Mouse (Mus musculus): ENCODE results near the gene Hsf2bp. TPM values are rescaled to one million over a fixed set of nuclear protein-coding genes. Genes with fewer than 3 reads are reported as not detected.

Hsf2bp gene
- total and polyA plus RNA-seq, 3 experiments: 0.34 to 1.0 (median 0.75) TPM

GRCm38 (mm10) chr17:31943881-31944539 lies 92.1 kb downstream of the Hsf2bp start:
- in situ Hi-C loops (cut with MboI; ENCODE audit: low pct_ligation_motif_present, low pct_unique_long_range_greater_than_20kb, low sequenced_read_pairs): no loop called here
- Histone ChIP-seq H3K36me3 (replicated peaks in 1 of 2; ENCODE audit: control insufficient read depth in 1 of 2, insufficient read depth in 1 of 2, low read length in 1 of 2) (no peaks in the 10 kb centered on the region), H3K27ac (ENCODE audit: insufficient read depth, low read depth) (no peak overlapping the region), H3K4me1 (ENCODE audit: control insufficient read depth in 1 of 2, insufficient read depth in 2 of 2) (peaks cover 8 to 23% of the 10 kb centered on the region in 2 experiments), H3K4me3 (replicated peaks in 1 of 3; ENCODE audit: low read depth in 2 of 3, low read length in 2 of 3, poor library complexity in 1 of 3) (no peak overlapping the region), H3K4me2 (ENCODE audit: insufficient read depth, low read depth, poor library complexity, severe bottlenecking) (no peak overlapping the region), H3K27me3 (replicated peaks) (no peaks in the 10 kb centered on the region), H3K9ac (ENCODE audit: insufficient read depth, low read depth) (no peak overlapping the region), H3K9me3 (replicated peaks; ENCODE audit: low read length) (no peaks in the 10 kb centered on the region), H3K79me2 (replicated peaks; ENCODE audit: control insufficient read depth, extremely low read depth, insufficient read depth, poor library complexity, severe bottlenecking) (no peaks in the 10 kb centered on the region)
- no peak for DNase-seq (ENCODE audit: extremely low read depth)
- dilution Hi-C loops (cut with MboI; ENCODE audit: extremely low pct_ligation_motif_present, extremely low pct_unique_long_range_greater_than_20kb, low sequenced_read_pairs): no loop called here
- no peak for TF ChIP-seq BHLHE40 (IDR thresholded peaks at IDR 0.05; ENCODE audit: low read depth, low read length)
- no peak for TF ChIP-seq ZKSCAN1 (IDR thresholded peaks at IDR 0.05; ENCODE audit: borderline replicate concordance, low read depth, low read length)
- TF ChIP-seq PAX5 (IDR thresholded peaks at IDR 0.05; ENCODE audit: low read length): no peak

DNA sequence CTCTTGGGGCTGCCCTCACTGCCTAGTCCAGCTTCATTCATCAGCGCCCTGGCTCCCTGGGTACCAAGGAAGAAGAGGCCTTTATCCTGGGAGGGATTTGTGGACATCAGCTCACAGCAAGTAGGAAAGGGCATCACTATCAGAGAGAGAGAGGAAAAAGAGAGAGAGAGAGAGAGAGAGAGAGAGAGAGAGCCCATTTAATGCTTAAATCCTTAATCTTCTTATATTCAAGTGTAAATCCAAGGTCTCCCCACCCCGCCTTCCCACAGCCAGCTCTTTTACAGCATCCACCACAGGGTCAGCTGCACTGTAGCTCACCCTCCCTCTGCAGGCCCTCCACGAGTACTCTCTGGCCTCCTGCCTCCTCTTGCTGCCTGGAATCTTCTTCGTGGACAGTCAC lies 94.5 kb downstream of the Hsf2bp start:
- H3K27me3 ChIP-seq (replicated peaks): no peaks in the 10 kb centered on the region
- in situ Hi-C loops (cut with MboI; ENCODE audit: low pct_ligation_motif_present, low pct_unique_long_range_greater_than_20kb, low sequenced_read_pairs): no loop called here

GRCm38 (mm10) chr17:31940607-31941006 lies 95.5 kb downstream of the Hsf2bp start:
- Histone ChIP-seq H3K9me3 (replicated peaks; ENCODE audit: low read length) (no peaks in the 10 kb centered on the region), H3K4me2 (ENCODE audit: insufficient read depth, low read depth, poor library complexity, severe bottlenecking) (no peak overlapping the region), H3K36me3 (replicated peaks in 1 of 2; ENCODE audit: control insufficient read depth in 1 of 2, insufficient read depth in 1 of 2, low read length in 1 of 2) (no peaks in the 10 kb centered on the region), H3K27ac (ENCODE audit: insufficient read depth, low read depth) (no peak overlapping the region), H3K27me3 (replicated peaks) (no peaks in the 10 kb centered on the region), H3K4me3 (replicated peaks in 1 of 3; ENCODE audit: low read depth in 2 of 3, low read length in 2 of 3, poor library complexity in 1 of 3) (no peak overlapping the region), H3K4me1 (ENCODE audit: control insufficient read depth in 1 of 2, insufficient read depth in 2 of 2) (peaks cover 28 to 53% of the 10 kb centered on the region in 2 experiments), H3K9ac (ENCODE audit: insufficient read depth, low read depth) (no peak overlapping the region), H3K79me2 (replicated peaks; ENCODE audit: control insufficient read depth, extremely low read depth, insufficient read depth, poor library complexity, severe bottlenecking) (no peaks in the 10 kb centered on the region)
- no peak for TF ChIP-seq MEF2A (IDR thresholded peaks at IDR 0.05; ENCODE audit: borderline replicate concordance, low read depth, low read length)
- TF ChIP-seq MAX (IDR thresholded peaks at IDR 0.05; ENCODE audit: low read length): no peak
- TF ChIP-seq PAX5 (IDR thresholded peaks at IDR 0.05; ENCODE audit: low read length): no peak
- no peak for TF ChIP-seq POLR2A (IDR thresholded peaks at IDR 0.05; ENCODE audit: low read depth, low read length)
- TF ChIP-seq ZC3H11A (IDR thresholded peaks at IDR 0.05; ENCODE audit: low read depth, low read length): no peak
- TF ChIP-seq KAT2A (IDR thresholded peaks at IDR 0.05; ENCODE audit: insufficient replicate concordance, low read length): no peak
- TF ChIP-seq BHLHE40 (IDR thresholded peaks at IDR 0.05; ENCODE audit: low read depth, low read length): no peak
- TF ChIP-seq NRF1 (IDR thresholded peaks at IDR 0.05; ENCODE audit: low read depth, low read length): no peak
- no peak for TF ChIP-seq USF1 (IDR thresholded peaks at IDR 0.05; ENCODE audit: low read depth, low read length)
- no peak for TF ChIP-seq RCOR1 (conservative IDR thresholded peaks at IDR 0.05; ENCODE audit: low read depth, low read length)
- no peak for TF ChIP-seq CHD1 (IDR thresholded peaks at IDR 0.05; ENCODE audit: low read depth, low read length)
- TF ChIP-seq MAFK (IDR thresholded peaks at IDR 0.05; ENCODE audit: insufficient replicate concordance, low read length): no peak
- no peak for TF ChIP-seq SIN3A (IDR thresholded peaks at IDR 0.05; ENCODE audit: low read length)
- TF ChIP-seq POLR2AphosphoS2 (IDR thresholded peaks at IDR 0.05; ENCODE audit: low read depth, low read length): no peak
- no peak for TF ChIP-seq TBP (conservative IDR thresholded peaks at IDR 0.05; ENCODE audit: low read depth, low read length)
- dilution Hi-C loops (cut with MboI; ENCODE audit: extremely low pct_ligation_motif_present, extremely low pct_unique_long_range_greater_than_20kb, low sequenced_read_pairs): no loop called here
- DNase-seq (ENCODE audit: extremely low read depth): no peak
- in situ Hi-C loops (cut with MboI; ENCODE audit: low pct_ligation_motif_present, low pct_unique_long_range_greater_than_20kb, low sequenced_read_pairs): no loop called here

More for the DNA sequence above, 94.5 kb downstream of the Hsf2bp start:
- Histone ChIP-seq H3K9me3 (replicated peaks; ENCODE audit: low read length) (no peaks in the 10 kb centered on the region), H3K4me3 (replicated peaks in 1 of 3; ENCODE audit: low read depth in 2 of 3, low read length in 2 of 3, poor library complexity in 1 of 3) (no peak overlapping the region), H3K4me1 (ENCODE audit: control insufficient read depth in 1 of 2, insufficient read depth in 2 of 2) (peaks cover 28 to 43% of the 10 kb centered on the region in 2 experiments), H3K79me2 (replicated peaks; ENCODE audit: control insufficient read depth, extremely low read depth, insufficient read depth, poor library complexity, severe bottlenecking) (no peaks in the 10 kb centered on the region), H3K9ac (ENCODE audit: insufficient read depth, low read depth) (no peak overlapping the region), H3K36me3 (replicated peaks in 1 of 2; ENCODE audit: control insufficient read depth in 1 of 2, insufficient read depth in 1 of 2, low read length in 1 of 2) (no peaks in the 10 kb centered on the region), H3K4me2 (ENCODE audit: insufficient read depth, low read depth, poor library complexity, severe bottlenecking) (no peak overlapping the region), H3K27ac (ENCODE audit: insufficient read depth, low read depth) (no peak overlapping the region)
- dilution Hi-C loops (cut with MboI; ENCODE audit: extremely low pct_ligation_motif_present, extremely low pct_unique_long_range_greater_than_20kb, low sequenced_read_pairs): no loop called here
- no peak for DNase-seq (ENCODE audit: extremely low read depth)
- no peak for TF ChIP-seq BHLHE40 (IDR thresholded peaks at IDR 0.05; ENCODE audit: low read depth, low read length)
- no peak for TF ChIP-seq ETS1 (conservative IDR thresholded peaks at IDR 0.05; ENCODE audit: low read depth, low read length)
- no peak for TF ChIP-seq CHD2 (IDR thresholded peaks at IDR 0.05; ENCODE audit: low read length)
- TF ChIP-seq JUND (conservative IDR thresholded peaks at IDR 0.05; ENCODE audit: low read depth, low read length): no peak
- TF ChIP-seq JUN (IDR thresholded peaks at IDR 0.05; ENCODE audit: insufficient read depth, low read depth, low read length): no peak
- no peak for TF ChIP-seq POLR2A (IDR thresholded peaks at IDR 0.05; ENCODE audit: low read depth, low read length)
- no peak for TF ChIP-seq ZMIZ1 (IDR thresholded peaks at IDR 0.05; ENCODE audit: low read depth, low read length)
- TF ChIP-seq TCF12 (IDR thresholded peaks at IDR 0.05; ENCODE audit: low read depth, low read length): no peak
- no peak for TF ChIP-seq MAX (IDR thresholded peaks at IDR 0.05; ENCODE audit: low read length)
- no peak for TF ChIP-seq GABPA (IDR thresholded peaks at IDR 0.05; ENCODE audit: insufficient replicate concordance, low read depth, low read length)
- no peak for TF ChIP-seq ZNF384 (IDR thresholded peaks at IDR 0.05; ENCODE audit: low read depth, low read length)
- TF ChIP-seq ELF1 (IDR thresholded peaks at IDR 0.05; ENCODE audit: low read depth, low read length): no peak
- no peak for TF ChIP-seq EP300 (IDR thresholded peaks at IDR 0.05; ENCODE audit: low read length)
- no peak for TF ChIP-seq POLR2AphosphoS2 (IDR thresholded peaks at IDR 0.05; ENCODE audit: low read depth, low read length)
- TF ChIP-seq E2F4 (IDR thresholded peaks at IDR 0.05; ENCODE audit: insufficient replicate concordance, low read depth, low read length): no peak
- no peak for TF ChIP-seq RCOR1 (conservative IDR thresholded peaks at IDR 0.05; ENCODE audit: low read depth, low read length)
- no peak for TF ChIP-seq MYC (IDR thresholded peaks at IDR 0.05; ENCODE audit: low read depth, low read length)
- TF ChIP-seq SIN3A (IDR thresholded peaks at IDR 0.05; ENCODE audit: low read length): no peak
- TF ChIP-seq MAFK (IDR thresholded peaks at IDR 0.05; ENCODE audit: insufficient replicate concordance, low read length): no peak
- no peak for TF ChIP-seq HCFC1 (IDR thresholded peaks at IDR 0.05; ENCODE audit: low read depth, low read length)

Measured in CH12.LX (cell line).